33 mouse cellular contexts compared by ENCODE assay signal in genomic region chr2:91897968-91898367, GRCm38 (mm10). TPM values are rescaled to one million over a fixed set of nuclear protein-coding genes. Genes with fewer than 3 reads are reported as not detected.
DNase-seq lines count a peak whose midpoint lies in the region; ATAC-seq and TF ChIP-seq lines count a peak whose summit lies in the region.
"Had no signal": no experiment of that assay in that cellular context is flagged by ENCODE, and none has a peak within 500 bp of the region (broad histone marks: within the 10 kb centered on the region; RNA-seq: fewer than 3 reads in every experiment).

No protein-coding gene starts in this region.

- TF ChIP-seq EP300 in lung, postnatal 0 days (IDR thresholded peaks at IDR 0.05) = no peak

- no peaks in the 10 kb centered on the region for H3K4me1 ChIP-seq in lung, postnatal 0 days (ENCODE audit: insufficient read depth, low read depth, low read length)
- H3K4me1 ChIP-seq in intestine, embryonic 15.5 days (replicated peaks) = no peaks in the 10 kb centered on the region
- H3K4me1 ChIP-seq in stomach, embryonic 16.5 days (ENCODE audit: control insufficient read depth, insufficient read depth, low read length) = no peaks in the 10 kb centered on the region
- H3K4me1 ChIP-seq: embryonic facial prominence, embryonic 15.5 days; forebrain, embryonic 10.5 days; heart, embryonic 15.5 days; limb, embryonic 15.5 days; liver, embryonic 15.5 days had no signal

- TF ChIP-seq CTCF in lung, postnatal 0 days (IDR thresholded peaks at IDR 0.05) = no peak

- no peak overlapping the region for H3K4me3 ChIP-seq in lung, postnatal 0 days (ENCODE audit: low read depth, low read length)
- H3K4me3 ChIP-seq in intestine, embryonic 15.5 days (replicated peaks) = no peak overlapping the region
- no peak overlapping the region for H3K4me3 ChIP-seq in stomach, embryonic 16.5 days (replicated peaks; ENCODE audit: low read length)
- H3K4me3 ChIP-seq: embryonic facial prominence, embryonic 15.5 days; forebrain, embryonic 10.5 days; heart, embryonic 15.5 days; limb, embryonic 15.5 days; liver, embryonic 15.5 days; megakaryocyte, embryonic 14.5 days had no signal

- H3K9me3 ChIP-seq in lung, postnatal 0 days (ENCODE audit: low read length) = no peaks in the 10 kb centered on the region
- H3K9me3 ChIP-seq in intestine, embryonic 15.5 days = no peaks in the 10 kb centered on the region
- no peaks in the 10 kb centered on the region for H3K9me3 ChIP-seq in stomach, embryonic 16.5 days (replicated peaks; ENCODE audit: control insufficient read depth, low read length)
- H3K9me3 ChIP-seq: embryonic facial prominence, embryonic 15.5 days; forebrain, embryonic 10.5 days; heart, embryonic 15.5 days; limb, embryonic 15.5 days; liver, embryonic 15.5 days; megakaryocyte, embryonic 14.5 days had no signal

- no peak overlapping the region for H3K27ac ChIP-seq in lung, postnatal 0 days (ENCODE audit: low read length)
- H3K27ac ChIP-seq in intestine, embryonic 15.5 days = no peak overlapping the region
- no peak overlapping the region for H3K27ac ChIP-seq in stomach, embryonic 16.5 days (ENCODE audit: low read length)
- H3K27ac ChIP-seq: embryonic facial prominence, embryonic 15.5 days; forebrain, embryonic 10.5 days; heart, embryonic 15.5 days; hindbrain, embryonic 14.5 days; limb, embryonic 15.5 days; liver, embryonic 15.5 days had no signal

- DNase-seq in lung, postnatal 0 days (ENCODE audit: low spot score) = peak; percentile 10
- DNase-seq in lung, adult 18-20 months = no peak
- no peak for DNase-seq in adrenal gland, postnatal 14 days
- no peak for DNase-seq in frontal cortex, postnatal 25 days (ENCODE audit: low spot score in 2 of 2)
- DNase-seq: adrenal gland, postnatal 10 days; cerebellum, adult 8-10 months; gastrocnemius, postnatal 25 days; heart, postnatal 36 days; kidney, postnatal 4 days; left cerebral cortex, postnatal 4 days; lung, postnatal 14 days; right cerebral cortex, postnatal 14 days had no signal

- no peaks in the 10 kb centered on the region for H3K27me3 ChIP-seq in lung, postnatal 0 days (replicated peaks; ENCODE audit: insufficient read depth, low read length)
- H3K27me3 ChIP-seq in intestine, embryonic 15.5 days (replicated peaks) = no peaks in the 10 kb centered on the region
- no peaks in the 10 kb centered on the region for H3K27me3 ChIP-seq in stomach, embryonic 16.5 days (ENCODE audit: control insufficient read depth, insufficient read depth, low read length)
- H3K27me3 ChIP-seq: embryonic facial prominence, embryonic 15.5 days; heart, embryonic 15.5 days; limb, embryonic 15.5 days; liver, embryonic 15.5 days; megakaryocyte, embryonic 14.5 days had no signal

- H3K4me2 ChIP-seq in lung, postnatal 0 days (replicated peaks; ENCODE audit: low read depth, low read length) = no peak overlapping the region
- no peak overlapping the region for H3K4me2 ChIP-seq in intestine, embryonic 15.5 days (replicated peaks)
- H3K4me2 ChIP-seq in stomach, embryonic 16.5 days (ENCODE audit: low read depth, low read length) = no peak overlapping the region
- H3K4me2 ChIP-seq: embryonic facial prominence, embryonic 15.5 days; heart, embryonic 15.5 days; hindbrain, embryonic 14.5 days; limb, embryonic 15.5 days; liver, embryonic 15.5 days had no signal

- ATAC-seq in lung, postnatal 0 days = no peak
- 0 out of 2 replicates have a peak, but pooled peaks have one; percentile 19 for ATAC-seq in erythroblast, adult 5-6 weeks (replicated peaks; ENCODE audit: low FRiP score, poor library complexity, severe bottlenecking)
- ATAC-seq in intestine, embryonic 15.5 days = 0 out of 2 replicates have a peak, but pooled peaks have one; percentile 36
- 0 out of 2 replicates have a peak, but pooled peaks have one; percentile 17 for ATAC-seq in stomach, embryonic 16.5 days (ENCODE audit: insufficient read depth, low FRiP score)
- ATAC-seq: activated CD4-positive, CD25-positive, alpha-beta regulatory T cell, adult 4 months; forebrain, embryonic 16.5 days had no signal

- H3K9ac ChIP-seq in lung, postnatal 0 days (replicated peaks; ENCODE audit: low read depth) = no peak overlapping the region
- no peak overlapping the region for H3K9ac ChIP-seq in intestine, embryonic 15.5 days
- no peak overlapping the region for H3K9ac ChIP-seq in stomach, embryonic 16.5 days (ENCODE audit: low read length)
- H3K9ac ChIP-seq: embryonic facial prominence, embryonic 15.5 days; heart, embryonic 15.5 days; hindbrain, embryonic 14.5 days; limb, embryonic 15.5 days; liver, embryonic 15.5 days had no signal

- H3K36me3 ChIP-seq in lung, postnatal 0 days (ENCODE audit: insufficient read depth, low read length) = no peaks in the 10 kb centered on the region
- H3K36me3 ChIP-seq in intestine, embryonic 15.5 days = no peaks in the 10 kb centered on the region
- peaks cover 6% of the 10 kb centered on the region; the same call in 1 of the 2 replicates for H3K36me3 ChIP-seq in stomach, embryonic 16.5 days (ENCODE audit: control insufficient read depth, insufficient read depth, low read length)

RNA-seq across cellular contexts. Expression of gene Chrm4, which starts 29.1 kb away (rescaled TPM):
- polyA plus RNA-seq in lung, postnatal 0 days (2015; fragmentation: Nextera tagmentation; extraction: Ambion mirVana) = 0.12 and 0.16 TPM in 2 replicates
- total RNA-seq in erythroblast, adult 5-6 weeks (2015; ENCODE audit: low replicate concordance) = not detected in 2 replicates
- total RNA-seq in erythroblast, adult 5-6 weeks (2017; ENCODE audit: low replicate concordance) = not detected in 2 replicates
- 0.23 and 0.25 TPM in 2 replicates for polyA plus RNA-seq in intestine, embryonic 15.5 days (2015; fragmentation: Nextera tagmentation; extraction: Ambion mirVana)
- polyA plus RNA-seq in stomach, embryonic 16.5 days (2015; fragmentation: Nextera tagmentation; extraction: Ambion mirVana) = 0.27 and 0.31 TPM in 2 replicates
- 1.2 and 1.5 TPM in 2 replicates for total RNA-seq in adrenal gland, postnatal 14 days (2021)
- total RNA-seq: gastrocnemius, postnatal 25 days; heart, adult 8-10 months; heart, postnatal 36 days had no signal
- polyA plus RNA-seq: heart, embryonic 15.5 days; intestine, embryonic 14.5 days; kidney, embryonic 14.5 days; liver, embryonic 15.5 days had no signal

RNA-seq across cellular contexts. Expression of gene Mdk, which starts 34.1 kb away (rescaled TPM):
- polyA plus RNA-seq in lung, postnatal 0 days (2015; fragmentation: Nextera tagmentation; extraction: Ambion mirVana) = 101 and 104 TPM in 2 replicates
- 1.9 TPM in 1 of 2 replicates, not detected in the other for total RNA-seq in erythroblast, adult 5-6 weeks (2015; ENCODE audit: low replicate concordance)
- total RNA-seq in erythroblast, adult 5-6 weeks (2017; ENCODE audit: low replicate concordance) = 0.77 TPM in 1 of 2 replicates, not detected in the other
- polyA plus RNA-seq in intestine, embryonic 15.5 days (2015; fragmentation: Nextera tagmentation; extraction: Ambion mirVana) = 534 and 652 TPM in 2 replicates
- 458 and 550 TPM in 2 replicates for polyA plus RNA-seq in stomach, embryonic 16.5 days (2015; fragmentation: Nextera tagmentation; extraction: Ambion mirVana)
- total RNA-seq in adrenal gland, postnatal 14 days (2021) = 14.6 and 17.5 TPM in 2 replicates
- total RNA-seq: common myeloid progenitor, adult 5-6 weeks had no signal

RNA-seq across cellular contexts. Expression of gene Gm9821, which starts 47.5 kb away (rescaled TPM):
- polyA plus RNA-seq in lung, postnatal 0 days (2015; fragmentation: Nextera tagmentation; extraction: Ambion mirVana) = 0.14 and 0.35 TPM in 2 replicates
- total RNA-seq in erythroblast, adult 5-6 weeks (2015; ENCODE audit: low replicate concordance) = not detected in 2 replicates
- total RNA-seq in erythroblast, adult 5-6 weeks (2017; ENCODE audit: low replicate concordance) = 0.28 TPM in 1 of 2 replicates, not detected in the other
- 0.44 and 0.73 TPM in 2 replicates for polyA plus RNA-seq in intestine, embryonic 15.5 days (2015; fragmentation: Nextera tagmentation; extraction: Ambion mirVana)
- 0.83 and 0.91 TPM in 2 replicates for polyA plus RNA-seq in stomach, embryonic 16.5 days (2015; fragmentation: Nextera tagmentation; extraction: Ambion mirVana)
- not detected in 2 replicates for total RNA-seq in adrenal gland, postnatal 14 days (2021)
- total RNA-seq: adrenal gland, postnatal 10 days; gastrocnemius, postnatal 25 days; heart, adult 8-10 months; heart, postnatal 36 days; layer of hippocampus, postnatal 14 days; left cerebral cortex, adult 8-10 months; left cerebral cortex, postnatal 4 days had no signal
- polyA plus RNA-seq: brain, embryonic 14.5 days; testis, adult 2 months; urinary bladder, adult 2 months had no signal
